In the genomic region with DNA sequence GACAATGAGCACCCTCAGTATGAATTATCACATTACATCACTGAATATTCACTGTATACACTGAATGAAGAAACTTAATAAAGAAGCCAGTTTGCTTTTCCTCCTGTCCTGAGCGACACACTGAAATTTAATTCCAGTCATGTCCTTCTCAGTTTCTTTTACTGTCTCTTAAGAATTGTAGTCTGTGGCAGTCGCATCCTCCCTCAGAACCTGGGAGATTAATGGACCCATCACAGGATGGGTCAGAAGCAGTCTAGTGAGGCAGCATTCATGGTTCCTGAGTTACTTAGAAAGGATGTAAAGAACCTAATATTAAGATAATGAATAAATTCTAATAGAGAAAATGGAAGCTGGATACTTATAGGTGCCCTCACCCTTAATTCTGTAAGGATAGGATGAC, we compare ENCODE assay signal across 33 mouse cellular contexts.
"Had no signal": no experiment of that assay in that cellular context is flagged by ENCODE, and none has a peak within 500 bp of the region (broad histone marks: within the 10 kb centered on the region; RNA-seq: fewer than 3 reads in every experiment).

No protein-coding gene starts in this region.

- DNase-seq: left cerebral cortex, postnatal 4 days; liver; liver, embryonic 13.5 days; liver, postnatal 0 days; lung, adult 18-20 months; lung, adult 2 months; lung, postnatal 10 days; lung, postnatal 14 days; lung, postnatal 36 days; lung, postnatal 4 days; midbrain, embryonic 14.5 days had no signal

- H3K4me2 ChIP-seq: limb, embryonic 12.5 days; limb, embryonic 13.5 days; limb, embryonic 15.5 days; liver, embryonic 11.5 days; liver, embryonic 12.5 days; liver, embryonic 13.5 days; liver, embryonic 15.5 days; lung, embryonic 14.5 days; lung, embryonic 15.5 days; midbrain, embryonic 11.5 days; midbrain, embryonic 12.5 days; midbrain, embryonic 13.5 days; midbrain, embryonic 15.5 days; neural tube, embryonic 12.5 days; neural tube, embryonic 13.5 days had no signal

- H3K4me1 ChIP-seq: limb, embryonic 10.5 days; limb, embryonic 12.5 days; limb, embryonic 13.5 days; limb, embryonic 15.5 days; liver, embryonic 12.5 days; liver, embryonic 13.5 days; liver, embryonic 15.5 days; lung, embryonic 15.5 days; megakaryocyte, embryonic 14.5 days; midbrain, embryonic 10.5 days; midbrain, embryonic 12.5 days; midbrain, embryonic 13.5 days; midbrain, embryonic 15.5 days; neural tube, embryonic 12.5 days; neural tube, embryonic 13.5 days had no signal

- H3K27me3 ChIP-seq: limb, embryonic 12.5 days; limb, embryonic 13.5 days; limb, embryonic 15.5 days; liver, embryonic 12.5 days; liver, embryonic 13.5 days; liver, embryonic 15.5 days; lung, embryonic 15.5 days; megakaryocyte, embryonic 14.5 days; midbrain, embryonic 12.5 days; midbrain, embryonic 13.5 days; midbrain, embryonic 15.5 days; neural tube, embryonic 12.5 days; neural tube, embryonic 13.5 days had no signal

- H3K36me3 ChIP-seq: limb, embryonic 10.5 days; limb, embryonic 12.5 days; limb, embryonic 13.5 days; limb, embryonic 15.5 days; liver, embryonic 12.5 days; liver, embryonic 13.5 days; liver, embryonic 15.5 days; lung, embryonic 15.5 days; midbrain, embryonic 10.5 days; midbrain, embryonic 12.5 days; midbrain, embryonic 13.5 days; midbrain, embryonic 15.5 days; neural tube, embryonic 12.5 days; neural tube, embryonic 13.5 days had no signal

- ATAC-seq: liver, embryonic 12.5 days; liver, postnatal 0 days; lung, postnatal 0 days; midbrain, embryonic 13.5 days; midbrain, embryonic 15.5 days; midbrain, embryonic 16.5 days had no signal

- H3K27ac ChIP-seq: limb, embryonic 10.5 days; limb, embryonic 12.5 days; limb, embryonic 13.5 days; limb, embryonic 15.5 days; liver, embryonic 12.5 days; liver, embryonic 13.5 days; liver, embryonic 14.5 days; liver, embryonic 15.5 days; lung, embryonic 15.5 days; macrophage; midbrain, embryonic 10.5 days; midbrain, embryonic 12.5 days; midbrain, embryonic 13.5 days; midbrain, embryonic 15.5 days; neural tube, embryonic 12.5 days; neural tube, embryonic 13.5 days had no signal

- H3K9me3 ChIP-seq: limb, embryonic 10.5 days; limb, embryonic 12.5 days; limb, embryonic 13.5 days; limb, embryonic 15.5 days; liver, embryonic 12.5 days; liver, embryonic 13.5 days; liver, embryonic 15.5 days; lung, embryonic 15.5 days; megakaryocyte, embryonic 14.5 days; midbrain, embryonic 10.5 days; midbrain, embryonic 12.5 days; midbrain, embryonic 13.5 days; midbrain, embryonic 15.5 days; neural tube, embryonic 12.5 days; neural tube, embryonic 13.5 days had no signal

- H3K9ac ChIP-seq: limb, embryonic 12.5 days; limb, embryonic 13.5 days; limb, embryonic 15.5 days; liver, embryonic 12.5 days; liver, embryonic 13.5 days; liver, embryonic 14.5 days; liver, embryonic 15.5 days; liver, postnatal 0 days; lung, embryonic 14.5 days; lung, embryonic 15.5 days; midbrain, embryonic 12.5 days; midbrain, embryonic 13.5 days; midbrain, embryonic 15.5 days; neural tube, embryonic 12.5 days; neural tube, embryonic 13.5 days had no signal

- H3K4me3 ChIP-seq: limb, embryonic 10.5 days; limb, embryonic 12.5 days; limb, embryonic 13.5 days; limb, embryonic 15.5 days; liver, embryonic 12.5 days; liver, embryonic 13.5 days; liver, embryonic 15.5 days; lung, embryonic 15.5 days; megakaryocyte, embryonic 14.5 days; midbrain, embryonic 10.5 days; midbrain, embryonic 12.5 days; midbrain, embryonic 13.5 days; midbrain, embryonic 15.5 days; myocyte; neural tube, embryonic 12.5 days; neural tube, embryonic 13.5 days had no signal
